Mouse (Mus musculus) bone marrow macrophage, adult 2 months (primary cell): ENCODE data around the gene Tiam1. TPM values are rescaled to one million over a fixed set of nuclear protein-coding genes. Genes with fewer than 3 reads are reported as not detected.

Experiments used
- H3K27ac ChIP-seq: 2 replicates; pipeline ENCODE4 v1.5.1; 2012; ENCODE audit warnings: low read depth, low read length; ENCODE audit not compliant: insufficient read depth
- H3K4me1 ChIP-seq: 2 replicates; pipeline ENCODE4 v1.6.1; 2012; ENCODE audit warnings: low read length; ENCODE audit not compliant: control insufficient read depth, insufficient read depth
- H3K4me3 ChIP-seq: 2 replicates; pipeline ENCODE4 v1.5.1; 2012; ENCODE audit warnings: mild to moderate bottlenecking, low read length, moderate library complexity; ENCODE audit not compliant: insufficient read depth
- CTCF ChIP-seq: IDR thresholded peaks from 2 replicates; pipeline ENCODE4 v1.5.1; 2012; ENCODE audit warnings: low read depth, mild to moderate bottlenecking, low read length, moderate library complexity
- POLR2A ChIP-seq: IDR thresholded peaks from 2 replicates; pipeline ENCODE4 v1.6.1; 2012; ENCODE audit warnings: mild to moderate bottlenecking, low read depth, low read length, borderline replicate concordance
- polyA plus RNA-seq: library from polyadenylated mRNA; stranded (reverse); fragments of >200 nt; gene quantifications from 2 replicates; pipeline ENCODE4 v1.2.4, GENCODE M21; 2012; ENCODE audit not compliant: missing spikeins, insufficient read depth, insufficient read length

The Tiam1 gene
- polyA plus RNA-seq, 1 experiment = 21.4 TPM

- Histone ChIP-seq H3K27ac (no peak overlapping the region), H3K4me1 (peaks cover 13% of the 10 kb centered on the region), H3K4me3 (no peak overlapping the region)
- TF ChIP-seq POLR2A = no peak
- TF ChIP-seq CTCF = no peak
Observed at GRCm38 (mm10) chr16:89972018-89972417, 171.6 kb downstream of the Tiam1 start.

GRCm38 (mm10) chr16:89968058-89968457, 175.5 kb downstream of the Tiam1 start:
- no peak overlapping the region for H3K27ac ChIP-seq
- H3K4me1 ChIP-seq = peaks cover 3% of the 10 kb centered on the region; the same call in 1 of the 2 replicates
- TF ChIP-seq POLR2A = no peak
- no peak for TF ChIP-seq CTCF
- H3K4me3 ChIP-seq = no peak overlapping the region

GRCm38 (mm10) chr16:89962876-89963275, 180.7 kb downstream of the Tiam1 start:
- no peaks in the 10 kb centered on the region for H3K4me1 ChIP-seq
- no peak overlapping the region for H3K27ac ChIP-seq
- TF ChIP-seq POLR2A (no peak), CTCF (no peak)
- no peak overlapping the region for H3K4me3 ChIP-seq

GRCm38 (mm10) chr16:89960904-89961303, 182.7 kb downstream of the Tiam1 start:
- Histone ChIP-seq H3K4me1 (no peaks in the 10 kb centered on the region), H3K4me3 (no peak overlapping the region), H3K27ac (no peak overlapping the region)
- TF ChIP-seq POLR2A = no peak
- TF ChIP-seq CTCF = no peak

GRCm38 (mm10) chr16:89960186-89960878, 183.2 kb downstream of the Tiam1 start:
- Histone ChIP-seq H3K27ac (no peak overlapping the region), H3K4me1 (no peaks in the 10 kb centered on the region), H3K4me3 (peak overlapping the region; percentile 48)
- TF ChIP-seq POLR2A (no peak), CTCF (no peak)

- Histone ChIP-seq H3K4me3 (no peak overlapping the region), H3K27ac (no peak overlapping the region), H3K4me1 (no peaks in the 10 kb centered on the region)
- TF ChIP-seq CTCF = no peak
- TF ChIP-seq POLR2A = no peak
Observed at GRCm38 (mm10) chr16:89958982-89959381, 184.6 kb downstream of the Tiam1 start.

GRCm38 (mm10) chr16:89958030-89958429, 185.5 kb downstream of the Tiam1 start:
- H3K27ac ChIP-seq = no peak overlapping the region
- no peaks in the 10 kb centered on the region for H3K4me1 ChIP-seq
- TF ChIP-seq CTCF (no peak), POLR2A (no peak)
- H3K4me3 ChIP-seq = no peak overlapping the region

GRCm38 (mm10) chr16:89954525-89954924, 189.0 kb downstream of the Tiam1 start:
- Histone ChIP-seq H3K4me3 (no peak overlapping the region), H3K4me1 (no peaks in the 10 kb centered on the region), H3K27ac (no peak overlapping the region)
- TF ChIP-seq POLR2A (no peak), CTCF (no peak)

GRCm38 (mm10) chr16:89954114-89954513, 189.5 kb downstream of the Tiam1 start:
- no peak overlapping the region for H3K4me3 ChIP-seq
- no peak for TF ChIP-seq POLR2A
- no peak for TF ChIP-seq CTCF
- H3K27ac ChIP-seq = no peak overlapping the region
- H3K4me1 ChIP-seq = no peaks in the 10 kb centered on the region

GRCm38 (mm10) chr16:89952821-89953220, 190.7 kb downstream of the Tiam1 start:
- Histone ChIP-seq H3K27ac (no peak overlapping the region), H3K4me3 (no peak overlapping the region), H3K4me1 (no peaks in the 10 kb centered on the region)
- TF ChIP-seq CTCF (no peak), POLR2A (no peak)
